Mouse (Mus musculus) thymus, adult 2 months (tissue): ENCODE measurements around the gene Bpgm. TPM values are rescaled to one million over a fixed set of nuclear protein-coding genes. Genes with fewer than 3 reads are reported as not detected.

Experiments used
- DNase-seq: peaks from one replicate; pipeline ENCODE4 v3.0.0; 2021
- H3K27ac ChIP-seq: fragments of 200-500 bp; 2 replicates; pipeline ENCODE4 v1.5.1; 2012; ENCODE audit warnings: low read length, control low read depth; ENCODE audit not compliant: control insufficient read depth, insufficient read depth
- H3K27me3 ChIP-seq: fragments of 200-500 bp; 2 replicates; pipeline ENCODE4 v1.6.1; 2012; ENCODE audit warnings: mild to moderate bottlenecking, low read length, moderate library complexity, mixed read lengths; ENCODE audit not compliant: control insufficient read depth, insufficient read depth
- H3K36me3 ChIP-seq: fragments of 200-500 bp; 2 replicates; pipeline ENCODE4 v1.6.1; 2012; ENCODE audit warnings: mild to moderate bottlenecking, low read length, moderate library complexity; ENCODE audit not compliant: control insufficient read depth, insufficient read depth
- H3K4me1 ChIP-seq: fragments of 200-500 bp; replicated peaks from 2 replicates; pipeline ENCODE4 v1.6.1; 2012; ENCODE audit warnings: low read length; ENCODE audit not compliant: control insufficient read depth, insufficient read depth
- H3K4me3 ChIP-seq: fragments of 200-500 bp; 2 replicates; pipeline ENCODE4 v1.5.1; 2012; ENCODE audit warnings: mild to moderate bottlenecking, low read length, control low read depth, moderate library complexity; ENCODE audit not compliant: control insufficient read depth, insufficient read depth
- CTCF ChIP-seq: fragments of 200-500 bp; IDR thresholded peaks from 2 replicates; pipeline ENCODE4 v1.5.1; 2012; ENCODE audit warnings: mild to moderate bottlenecking, control low read depth, low read length, moderate library complexity, borderline replicate concordance; ENCODE audit not compliant: control insufficient read depth, poor library complexity, insufficient read depth; ENCODE audit errors: extremely low read depth
- POLR2A ChIP-seq: fragments of 200-500 bp; IDR thresholded peaks from 2 replicates; pipeline ENCODE4 v1.6.1; 2012; ENCODE audit warnings: mild to moderate bottlenecking, low read length, control low read depth, moderate library complexity; ENCODE audit not compliant: control insufficient read depth, poor library complexity, insufficient read depth; ENCODE audit errors: extremely low read depth
- WGBS: fragments of 180-500 bp; shearing (Covaris S2); methylation state at CpG from one replicate; pipeline ENCODE4 v1.1.7; 2018; 5-methylcytosine and 5-hydroxymethylcytosine counted together
- polyA plus RNA-seq: library from polyadenylated mRNA; depleted of rRNA; stranded (reverse); fragments of >200 nt; gene quantifications from 2 replicates; pipeline ENCODE4 v1.2.3, GENCODE M21; 2012

Bpgm gene
- polyA plus RNA-seq, 1 experiment = 19.6 TPM

DNA sequence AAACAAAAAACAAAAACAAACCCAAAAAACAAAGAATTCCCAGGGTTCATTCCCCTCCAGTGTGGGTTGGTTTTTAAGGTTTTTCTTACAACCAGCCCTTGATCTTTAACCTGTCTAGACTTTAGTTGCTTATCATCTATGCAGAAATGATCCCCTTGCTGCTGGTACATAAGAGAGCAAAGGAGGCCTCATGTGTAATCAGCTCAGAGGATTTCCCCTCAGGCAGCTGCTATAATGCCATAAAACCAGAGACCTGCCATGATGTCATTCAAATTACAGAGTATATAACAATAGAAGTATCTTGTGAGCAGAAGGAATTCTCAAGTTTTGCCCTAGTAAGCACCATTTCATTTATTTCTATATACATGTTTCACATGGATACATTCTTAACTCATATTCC, 36.7 kb downstream of the Bpgm start:
- TF ChIP-seq POLR2A (no peak), CTCF (no peak)
- Histone ChIP-seq H3K27me3 (no peaks in the 10 kb centered on the region), H3K4me1 (peaks cover 3% of the 10 kb centered on the region), H3K36me3 (no peaks in the 10 kb centered on the region), H3K27ac (no peak overlapping the region), H3K4me3 (no peak overlapping the region)
- DNase-seq = no peak

DNA sequence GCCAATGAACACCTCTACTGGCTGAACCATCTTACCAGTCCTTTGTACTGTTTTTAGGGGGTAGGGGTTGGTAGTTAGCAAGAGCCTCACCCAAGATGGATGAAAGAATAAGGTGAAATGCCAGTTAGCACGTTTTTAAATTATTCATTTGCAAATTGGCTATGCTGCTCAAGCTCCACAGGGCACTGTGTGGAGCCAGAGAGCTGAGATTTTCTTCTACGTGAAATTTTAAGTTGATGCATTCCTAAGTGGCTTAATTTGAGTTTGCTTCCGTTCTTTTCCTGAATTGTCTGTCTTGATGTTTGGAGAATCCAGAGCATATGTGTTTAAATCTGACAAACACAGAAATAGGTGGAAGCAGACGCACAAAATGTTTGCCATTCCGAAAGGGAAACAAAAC, 38.6 kb downstream of the Bpgm start:
- 79% methylated on average over 5 of the region's 5 CpGs for WGBS
- Histone ChIP-seq H3K36me3 (no peaks in the 10 kb centered on the region), H3K27me3 (no peaks in the 10 kb centered on the region), H3K4me1 (no peaks in the 10 kb centered on the region), H3K27ac (no peak overlapping the region), H3K4me3 (no peak overlapping the region)
- DNase-seq = no peak
- TF ChIP-seq POLR2A (no peak), CTCF (no peak)

GRCm38 (mm10) chr6:34515098-34515782, 39.2 kb downstream of the Bpgm start:
- WGBS = 51% methylated on average over 10 of the region's 10 CpGs
- Histone ChIP-seq H3K4me1 (no peaks in the 10 kb centered on the region), H3K27me3 (no peaks in the 10 kb centered on the region), H3K36me3 (no peaks in the 10 kb centered on the region), H3K27ac (no peak overlapping the region), H3K4me3 (no peak overlapping the region)
- TF ChIP-seq POLR2A (no peak), CTCF (no peak)
- no peak for DNase-seq

DNA sequence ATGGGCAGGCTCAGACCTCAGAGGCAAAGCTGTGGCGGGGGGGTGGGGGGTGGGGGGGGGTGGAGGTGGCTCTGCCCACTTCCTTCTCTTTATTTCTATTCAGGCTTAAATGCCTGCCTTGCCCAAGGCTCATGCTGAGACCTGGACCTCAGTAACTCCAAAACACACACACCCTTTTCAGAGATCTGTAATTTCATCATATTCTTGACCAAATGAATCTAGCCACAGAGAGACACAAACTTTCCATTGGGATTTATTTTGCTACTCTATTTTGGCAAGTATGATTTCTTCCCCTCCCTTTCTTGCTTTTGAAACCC, 39.7 kb downstream of the Bpgm start:
- no peak for DNase-seq
- no peak overlapping the region for H3K4me3 ChIP-seq
- WGBS = 6% methylated on average over 1 of the region's 1 CpGs
- TF ChIP-seq CTCF = no peak
- H3K36me3 ChIP-seq = no peaks in the 10 kb centered on the region
- no peaks in the 10 kb centered on the region for H3K27me3 ChIP-seq
- H3K4me1 ChIP-seq = no peaks in the 10 kb centered on the region
- no peak overlapping the region for H3K27ac ChIP-seq

DNA sequence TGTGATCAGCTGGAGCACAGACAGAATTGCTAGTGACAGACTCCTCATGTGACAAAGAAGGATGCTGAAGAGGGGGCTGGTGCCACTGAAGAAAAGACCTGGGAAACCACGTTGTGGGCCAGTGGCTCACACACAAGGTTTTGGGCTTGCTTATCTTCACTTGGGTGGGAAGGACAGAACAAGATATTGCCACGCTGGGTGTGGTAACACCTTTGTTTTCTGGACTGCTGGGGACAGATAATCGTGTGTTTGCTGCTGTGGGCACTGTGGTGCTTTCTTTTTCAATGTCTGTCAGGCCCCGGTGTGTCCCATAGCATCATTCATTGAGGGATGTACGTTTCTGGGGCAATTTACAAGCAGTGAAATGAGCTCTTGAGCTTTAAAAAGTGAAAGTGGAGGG, 41.7 kb downstream of the Bpgm start:
- Histone ChIP-seq H3K36me3 (no peaks in the 10 kb centered on the region), H3K27ac (no peak overlapping the region), H3K4me1 (no peaks in the 10 kb centered on the region), H3K27me3 (no peaks in the 10 kb centered on the region), H3K4me3 (no peak overlapping the region)
- WGBS = 50% methylated on average over 5 of the region's 5 CpGs
- no peak for TF ChIP-seq CTCF
- TF ChIP-seq POLR2A = no peak
- no peak for DNase-seq

DNA sequence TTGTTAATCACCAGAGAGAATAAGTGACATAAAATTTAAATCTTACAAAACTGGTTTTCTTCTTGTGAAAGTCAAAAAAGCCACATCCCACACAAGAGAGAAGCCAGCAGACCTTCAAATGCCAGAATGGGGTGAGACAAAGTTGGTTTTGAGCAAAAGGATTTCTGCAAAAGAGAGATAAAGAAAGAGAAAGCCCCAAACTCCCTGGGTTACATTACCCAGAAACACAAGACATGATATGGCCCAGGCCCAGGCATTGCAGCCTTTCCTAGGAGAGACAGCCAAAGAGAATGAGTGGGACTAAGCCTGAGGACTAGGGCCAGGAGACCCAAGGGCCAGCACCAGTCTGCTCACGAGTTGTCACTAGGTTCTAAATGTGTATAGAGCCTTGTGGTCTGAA, 43.1 kb downstream of the Bpgm start:
- H3K4me1 ChIP-seq = no peaks in the 10 kb centered on the region
- no peak overlapping the region for H3K27ac ChIP-seq
- DNase-seq = no peak
- no peak for TF ChIP-seq POLR2A
- TF ChIP-seq CTCF = no peak
- H3K4me3 ChIP-seq = no peak overlapping the region
- no peaks in the 10 kb centered on the region for H3K27me3 ChIP-seq
- H3K36me3 ChIP-seq = no peaks in the 10 kb centered on the region
- WGBS = 94% methylated on average over 1 of the region's 1 CpGs

DNA sequence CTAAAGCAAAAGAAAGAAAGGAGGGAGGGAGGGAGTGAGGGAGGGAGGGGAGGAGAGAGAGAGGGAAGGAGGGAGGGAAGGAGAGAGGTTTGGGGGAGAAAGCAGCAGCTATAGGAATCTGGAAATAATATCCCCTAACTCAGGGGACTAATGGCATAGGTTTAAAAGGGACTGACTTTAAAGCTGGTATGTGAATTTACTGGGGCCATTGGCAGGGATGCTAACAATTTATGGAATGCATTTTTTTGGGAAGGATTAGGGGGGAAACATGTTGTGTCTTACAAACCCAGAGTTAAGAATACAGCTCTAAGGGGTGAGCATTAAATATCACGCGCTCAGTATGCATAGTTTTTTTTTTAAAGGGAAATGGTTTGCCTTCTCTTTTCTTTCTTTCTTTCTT, 44.5 kb downstream of the Bpgm start:
- Histone ChIP-seq H3K27me3 (no peaks in the 10 kb centered on the region), H3K4me1 (no peaks in the 10 kb centered on the region), H3K4me3 (no peak overlapping the region), H3K27ac (no peak overlapping the region), H3K36me3 (no peaks in the 10 kb centered on the region)
- TF ChIP-seq POLR2A = no peak
- no peak for TF ChIP-seq CTCF
- no peak for DNase-seq
- WGBS = 98% methylated on average over 2 of the region's 2 CpGs
